Mouse (Mus musculus): ENCODE results near the gene 1700123O20Rik.

Gene 1700123O20Rik

GRCm38 (mm10) chr14:54727565-54727964, 41.5 kb downstream of the 1700123O20Rik start:
- DNase-seq, result no peak

- DNase-seq, result no peak
These were observed 43.0 kb downstream of the 1700123O20Rik start for GRCm38 (mm10) chr14:54728823-54729653.

- DNase-seq, result no peak
These were observed 44.3 kb downstream of the 1700123O20Rik start for GRCm38 (mm10) chr14:54730305-54730704.

- DNase-seq, result no peak
These were observed 46.2 kb downstream of the 1700123O20Rik start for GRCm38 (mm10) chr14:54732206-54732605.

GRCm38 (mm10) chr14:54734004-54734403, 48.0 kb downstream of the 1700123O20Rik start:
- DNase-seq, result no peak

GRCm38 (mm10) chr14:54735221-54735620, 49.2 kb downstream of the 1700123O20Rik start:
- no peak for DNase-seq

GRCm38 (mm10) chr14:54736555-54737552, 50.8 kb downstream of the 1700123O20Rik start:
- DNase-seq, result peak; percentile 36

- DNase-seq, result no peak
These were observed 51.6 kb downstream of the 1700123O20Rik start for GRCm38 (mm10) chr14:54737634-54738033.
